Mouse (Mus musculus): ENCODE measurements at regions not wholly inside any gene's neighbourhood (a gene's known extent, or its start where the extent isn't known, plus 50 kb on each side); places are given as distances from the start of the nearest gene placed in this dataset.

- no peak for TF ChIP-seq EP300 (IDR thresholded peaks at IDR 0.05; ENCODE audit: low read depth)
- TF ChIP-seq CTCF (IDR thresholded peaks at IDR 0.05; ENCODE audit: low read depth): no peak
- Histone ChIP-seq H3K9me3 (replicated peaks; ENCODE audit: control insufficient read depth, low read length) (no peaks in the 10 kb centered on the region), H3K27me3 (ENCODE audit: control insufficient read depth, insufficient read depth, low read length) (no peaks in the 10 kb centered on the region), H3K36me3 (replicated peaks; ENCODE audit: control insufficient read depth, insufficient read depth, low read length) (no peaks in the 10 kb centered on the region), H3K4me3 (ENCODE audit: low read depth, low read length) (no peak overlapping the region), H3K4me2 (ENCODE audit: low read depth, low read length) (no peak overlapping the region), H3K27ac (ENCODE audit: low read depth) (no peak overlapping the region), H3K9ac (replicated peaks; ENCODE audit: low read depth, low read length) (no peak overlapping the region), H3K4me1 (ENCODE audit: control insufficient read depth, insufficient read depth) (no peaks in the 10 kb centered on the region; the same call in 1 of the 2 replicates)
- ATAC-seq (ENCODE audit: insufficient read depth, low read depth) (no peak), DNase-seq (ENCODE audit: low spot score) (no peak)
- 77% methylated on average over 8 of the region's 8 CpGs for WGBS
Observed at GRCm38 (mm10) chr6:13746577-13747482, 69.1 kb upstream of the Bmt2 start.
